Mouse (Mus musculus): ENCODE data around the gene 1600014C23Rik.

DNA sequence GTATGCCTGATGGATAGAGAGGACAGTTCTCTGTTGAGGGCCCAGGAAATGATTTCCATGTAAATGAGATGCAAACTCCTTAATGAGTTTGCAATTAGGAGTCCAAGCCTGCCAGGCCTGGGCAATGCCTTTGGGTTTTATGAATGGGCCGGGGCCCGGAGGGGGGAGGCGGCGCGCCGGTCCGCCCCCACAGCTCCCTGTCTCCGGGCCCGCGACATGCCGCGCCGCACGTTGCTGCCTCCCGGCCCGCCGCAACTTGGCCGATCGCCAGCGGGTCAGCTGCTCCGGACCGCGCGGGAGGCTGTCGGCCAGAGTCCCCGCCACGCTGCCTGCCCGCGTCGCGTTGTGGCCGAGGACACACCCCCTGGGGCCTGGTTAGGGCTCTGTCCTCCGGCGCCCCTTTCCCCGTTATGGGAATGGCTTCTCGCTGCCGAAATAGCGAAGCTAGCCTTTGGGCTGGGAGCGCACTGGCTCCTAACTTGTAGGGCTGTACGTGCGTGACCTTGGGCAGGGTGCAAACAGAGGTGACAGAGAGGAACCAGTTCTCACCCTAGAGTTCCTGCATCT, at the start of gene 1600014C23Rik:
- TF ChIP-seq EP300 (IDR thresholded peaks at IDR 0.05; ENCODE audit: insufficient read depth, low read depth, low read length) (no peak), CTCF (IDR thresholded peaks at IDR 0.05; ENCODE audit: low read depth, low read length) (no peak), POLR2A (IDR thresholded peaks at IDR 0.05; ENCODE audit: insufficient read depth, low read length) (no peak)

All from ES-Bruce4 (cell line).